In genomic region chr3:41030705-41031104, GRCm38 (mm10) we compare ENCODE assay signal across 23 mouse cellular contexts. TPM values are rescaled to one million over a fixed set of nuclear protein-coding genes. Genes with fewer than 3 reads are reported as not detected.
DNase-seq lines count a peak whose midpoint lies in the region; ATAC-seq and TF ChIP-seq lines count a peak whose summit lies in the region.
"Had no signal": no experiment of that assay in that cellular context is flagged by ENCODE, and none has a peak within 500 bp of the region (broad histone marks: within the 10 kb centered on the region; RNA-seq: fewer than 3 reads in every experiment).

No protein-coding gene starts in this region.

- H3K27ac ChIP-seq in CH12.LX (ENCODE audit: insufficient read depth, low read depth) (no peak overlapping the region), ES-E14 (ENCODE audit: insufficient read depth, low read depth, low read length, poor library complexity, severe bottlenecking) (no peak overlapping the region), MEL (ENCODE audit: control insufficient read depth, low read depth, low read length) (no peak overlapping the region)
- H3K27ac ChIP-seq in small intestine, adult 2 months (ENCODE audit: insufficient read depth, low read depth, low read length): 0 out of 2 replicates have a peak overlapping the region, but pooled peaks have one; percentile 31
- no peak overlapping the region for H3K27ac ChIP-seq in forebrain, embryonic 12.5 days
- H3K27ac ChIP-seq in lung, postnatal 0 days (ENCODE audit: low read length): no peak overlapping the region
- no peak overlapping the region for H3K27ac ChIP-seq in intestine, postnatal 0 days (ENCODE audit: low read depth, low read length)

- no peaks in the 10 kb centered on the region for H3K9me3 ChIP-seq in CH12.LX (replicated peaks; ENCODE audit: low read length)
- no peaks in the 10 kb centered on the region for H3K9me3 ChIP-seq in ES-E14 (ENCODE audit: control insufficient read depth, insufficient read depth, low read depth, low read length)
- H3K9me3 ChIP-seq in MEL (replicated peaks; ENCODE audit: insufficient read depth, low read length): no peaks in the 10 kb centered on the region
- no peaks in the 10 kb centered on the region for H3K9me3 ChIP-seq in forebrain, embryonic 12.5 days
- H3K9me3 ChIP-seq in lung, postnatal 0 days (ENCODE audit: low read length): no peaks in the 10 kb centered on the region
- no peaks in the 10 kb centered on the region for H3K9me3 ChIP-seq in intestine, postnatal 0 days (ENCODE audit: control insufficient read depth)
- H3K9me3 ChIP-seq: G1E had no signal

- WGBS in small intestine, adult 2 months: 95% methylated on average over 1 of the region's 1 CpGs
- 77% methylated on average over 1 of the region's 1 CpGs for WGBS in forebrain, embryonic 12.5 days
- 87% methylated on average over 1 of the region's 1 CpGs for WGBS in lung, postnatal 0 days
- 92% methylated on average over 1 of the region's 1 CpGs for WGBS in intestine, postnatal 0 days

- H3K4me1 ChIP-seq in CH12.LX (ENCODE audit: control insufficient read depth in 1 of 2, insufficient read depth in 2 of 2): no peaks in the 10 kb centered on the region; a peak in 1 of 4 replicates
- H3K4me1 ChIP-seq in ES-E14 (ENCODE audit: control insufficient read depth in 2 of 2, insufficient read depth in 2 of 2, low read length in 2 of 2, poor library complexity in 1 of 2): no peaks in the 10 kb centered on the region
- no peaks in the 10 kb centered on the region for H3K4me1 ChIP-seq in MEL (ENCODE audit: control insufficient read depth in 1 of 2, insufficient read depth in 2 of 2, low read length in 2 of 2)
- peaks cover 6% of the 10 kb centered on the region; the same call in 1 of the 2 replicates for H3K4me1 ChIP-seq in small intestine, adult 2 months (ENCODE audit: control insufficient read depth, insufficient read depth, insufficient read length, low read length)
- no peaks in the 10 kb centered on the region for H3K4me1 ChIP-seq in forebrain, embryonic 12.5 days
- no peaks in the 10 kb centered on the region for H3K4me1 ChIP-seq in lung, postnatal 0 days (ENCODE audit: insufficient read depth, low read depth, low read length)
- no peaks in the 10 kb centered on the region for H3K4me1 ChIP-seq in intestine, postnatal 0 days (replicated peaks; ENCODE audit: control insufficient read depth, insufficient read depth, low read length)

- DNase-seq in CH12.LX (ENCODE audit: extremely low read depth) (no peak), ES-E14 (ENCODE audit: low read depth, low spot score) (no peak), MEL (ENCODE audit: low read depth, low spot score) (no peak)
- DNase-seq in lung, postnatal 0 days (ENCODE audit: low spot score): no peak
- DNase-seq: adrenal gland, adult 2 months; adrenal gland, adult 8-10 months; adrenal gland, postnatal 10 days; adrenal gland, postnatal 14 days; adrenal gland, postnatal 25 days; adrenal gland, postnatal 36 days; B cell, adult 2 months; cerebellum, adult 11 months; cerebellum, adult 11-12 months; cerebellum, adult 18-20 months; cerebellum, adult 2 months; cerebellum, adult 8-10 months had no signal

- H3K79me2 ChIP-seq in CH12.LX (replicated peaks; ENCODE audit: control insufficient read depth, extremely low read depth, insufficient read depth, poor library complexity, severe bottlenecking): no peaks in the 10 kb centered on the region
- H3K79me2 ChIP-seq in MEL (ENCODE audit: control insufficient read depth, insufficient read depth, low read length, poor library complexity): no peaks in the 10 kb centered on the region

- H3K9ac ChIP-seq in CH12.LX (ENCODE audit: insufficient read depth, low read depth) (no peak overlapping the region), ES-E14 (ENCODE audit: insufficient read depth, low read depth, low read length, poor library complexity, severe bottlenecking) (no peak overlapping the region), MEL (ENCODE audit: control insufficient read depth, low read depth, low read length, poor library complexity, severe bottlenecking) (no peak overlapping the region)
- H3K9ac ChIP-seq in forebrain, embryonic 12.5 days: no peak overlapping the region
- H3K9ac ChIP-seq in lung, postnatal 0 days (replicated peaks; ENCODE audit: low read depth): no peak overlapping the region
- H3K9ac ChIP-seq in intestine, postnatal 0 days (ENCODE audit: low read depth, low read length): no peak overlapping the region

- in situ Hi-C loops in CH12.LX (cut with MboI; ENCODE audit: low pct_ligation_motif_present, low pct_unique_long_range_greater_than_20kb, low sequenced_read_pairs): no loop called here
- in situ Hi-C loops in ES-E14 (cut with MboI; ENCODE audit: low sequenced_read_pairs in 2 of 2, unreplicated experiment in 2 of 2): no loop called here

- TF ChIP-seq POLR2A in CH12.LX (IDR thresholded peaks at IDR 0.05; ENCODE audit: low read depth, low read length): no peak
- TF ChIP-seq POLR2A in MEL (IDR thresholded peaks at IDR 0.05; ENCODE audit: control insufficient read depth in 1 of 2, insufficient read depth in 1 of 2, low read depth in 1 of 2, low read length in 2 of 2, poor library complexity in 1 of 2): no peak
- TF ChIP-seq POLR2A in small intestine, adult 2 months (IDR thresholded peaks at IDR 0.05; ENCODE audit: low read depth, low read length): no peak

- no peak overlapping the region for H3K4me2 ChIP-seq in CH12.LX (ENCODE audit: insufficient read depth, low read depth, poor library complexity, severe bottlenecking)
- no peak overlapping the region for H3K4me2 ChIP-seq in forebrain, embryonic 12.5 days
- H3K4me2 ChIP-seq in lung, postnatal 0 days (replicated peaks; ENCODE audit: low read depth, low read length): no peak overlapping the region
- H3K4me2 ChIP-seq in intestine, postnatal 0 days (replicated peaks; ENCODE audit: low read depth): no peak overlapping the region

- H3K27me3 ChIP-seq in CH12.LX (replicated peaks) (no peaks in the 10 kb centered on the region), MEL (ENCODE audit: control insufficient read depth in 1 of 2, insufficient read depth in 2 of 2, low read length in 2 of 2) (no peaks in the 10 kb centered on the region)
- no peaks in the 10 kb centered on the region for H3K27me3 ChIP-seq in small intestine, adult 2 months (ENCODE audit: control insufficient read depth, insufficient read depth, low read length)
- H3K27me3 ChIP-seq in forebrain, embryonic 12.5 days: no peaks in the 10 kb centered on the region
- H3K27me3 ChIP-seq in lung, postnatal 0 days (replicated peaks; ENCODE audit: insufficient read depth, low read length): no peaks in the 10 kb centered on the region
- no peaks in the 10 kb centered on the region for H3K27me3 ChIP-seq in intestine, postnatal 0 days (replicated peaks; ENCODE audit: control insufficient read depth, insufficient read depth, low read length)
- H3K27me3 ChIP-seq: Patski had no signal

- TF ChIP-seq EP300 in CH12.LX (IDR thresholded peaks at IDR 0.05; ENCODE audit: low read length) (no peak), MEL (IDR thresholded peaks at IDR 0.05; ENCODE audit: low read depth in 1 of 2, low read length in 2 of 2) (no peak)
- no peak for TF ChIP-seq EP300 in lung, postnatal 0 days (IDR thresholded peaks at IDR 0.05)

- dilution Hi-C loops in CH12.LX (cut with MboI; ENCODE audit: extremely low pct_ligation_motif_present, extremely low pct_unique_long_range_greater_than_20kb, low sequenced_read_pairs): no loop called here

- no peak for TF ChIP-seq RAD21 in CH12.LX (IDR thresholded peaks at IDR 0.05; ENCODE audit: low read depth, low read length)
- no peak for TF ChIP-seq RAD21 in MEL (IDR thresholded peaks at IDR 0.05; ENCODE audit: low read depth, low read length)

- ATAC-seq in megakaryocyte, adult 5-6 weeks (ENCODE audit: poor library complexity, severe bottlenecking): no peak
- no peak for ATAC-seq in forebrain, embryonic 12.5 days (ENCODE audit: low FRiP score)
- no peak for ATAC-seq in lung, postnatal 0 days
- ATAC-seq in intestine, postnatal 0 days: no peak
- ATAC-seq: activated CD4-positive, CD25-positive, alpha-beta regulatory T cell, adult 4 months had no signal

- TF ChIP-seq CTCF in CH12.LX (conservative IDR thresholded peaks at IDR 0.05 in 1 of 2, IDR thresholded peaks at IDR 0.05 in 1 of 2; ENCODE audit: low read depth in 2 of 2, low read length in 2 of 2) (no peak), MEL (IDR thresholded peaks at IDR 0.05 in 2 of 3, conservative IDR thresholded peaks at IDR 0.05 in 1 of 3; ENCODE audit: control insufficient read depth in 1 of 3, insufficient read depth in 1 of 3, low read depth in 2 of 3, low read length in 3 of 3, poor library complexity in 1 of 3, severe bottlenecking in 1 of 3) (no peak)
- no peak for TF ChIP-seq CTCF in small intestine, adult 2 months (IDR thresholded peaks at IDR 0.05; ENCODE audit: extremely low read depth, insufficient read length, insufficient replicate concordance, low read depth, low read length)
- TF ChIP-seq CTCF in lung, postnatal 0 days (IDR thresholded peaks at IDR 0.05): no peak
- TF ChIP-seq CTCF in intestine, postnatal 0 days (IDR thresholded peaks at IDR 0.05; ENCODE audit: low read depth): no peak

- H3K36me3 ChIP-seq in CH12.LX (replicated peaks in 1 of 2; ENCODE audit: control insufficient read depth in 1 of 2, insufficient read depth in 1 of 2, low read length in 1 of 2) (no peaks in the 10 kb centered on the region), ES-E14 (ENCODE audit: control insufficient read depth, insufficient read depth, low read length, poor library complexity, severe bottlenecking) (no peaks in the 10 kb centered on the region), MEL (ENCODE audit: control insufficient read depth in 1 of 2, insufficient read depth in 2 of 2, low read length in 2 of 2) (no peaks in the 10 kb centered on the region)
- H3K36me3 ChIP-seq in small intestine, adult 2 months (ENCODE audit: control insufficient read depth, insufficient read depth, low read length): 0 out of 2 replicates have a peak, but pooled peaks cover 5% of the 10 kb centered on the region
- no peaks in the 10 kb centered on the region for H3K36me3 ChIP-seq in forebrain, embryonic 12.5 days (replicated peaks)
- no peaks in the 10 kb centered on the region for H3K36me3 ChIP-seq in lung, postnatal 0 days (ENCODE audit: insufficient read depth, low read length)
- no peaks in the 10 kb centered on the region for H3K36me3 ChIP-seq in intestine, postnatal 0 days (ENCODE audit: control insufficient read depth, insufficient read depth)

- H3K4me3 ChIP-seq in CH12.LX (replicated peaks in 1 of 3; ENCODE audit: low read depth in 2 of 3, low read length in 2 of 3, poor library complexity in 1 of 3) (no peak overlapping the region), ES-E14 (ENCODE audit: insufficient read depth in 1 of 2, low read depth in 1 of 2, low read length in 2 of 2, poor library complexity in 1 of 2, severe bottlenecking in 1 of 2) (no peak overlapping the region), MEL (ENCODE audit: control insufficient read depth in 1 of 2, insufficient read depth in 1 of 2, low read depth in 2 of 2, low read length in 2 of 2) (no peak overlapping the region)
- no peak overlapping the region for H3K4me3 ChIP-seq in small intestine, adult 2 months (ENCODE audit: low read depth, low read length)
- H3K4me3 ChIP-seq in forebrain, embryonic 12.5 days (replicated peaks): no peak overlapping the region
- no peak overlapping the region for H3K4me3 ChIP-seq in lung, postnatal 0 days (ENCODE audit: low read depth, low read length)
- H3K4me3 ChIP-seq in intestine, postnatal 0 days (ENCODE audit: low read depth, low read length): no peak overlapping the region

RNA-seq across cellular contexts. Expression of gene Pgrmc2, which starts 52.1 kb away (rescaled TPM):
- total RNA-seq in CH12.LX (2012; rRNA removed): 18.5 and 21.8 TPM in 2 replicates
- total RNA-seq in CH12.LX (2014; rRNA removed): 31.6 and 33.6 TPM in 2 replicates
- 50.3 and 50.4 TPM in 2 replicates for polyA plus RNA-seq in CH12.LX (2012; ENCODE audit: insufficient read length, low read depth)
- total RNA-seq in ES-E14 (2012; rRNA removed): 61.5 and 82.7 TPM in 2 replicates
- 23.2 and 23.8 TPM in 2 replicates for total RNA-seq in MEL (2012; rRNA removed)
- 10 to 100 TPM in 1 of 2 experiments, not detected in 1; 52.8 TPM for polyA plus RNA-seq in MEL (2012; ENCODE audit: insufficient read depth in 1 of 2, insufficient read length in 2 of 2, low read depth in 1 of 2, low replicate concordance in 2 of 2, missing spikeins in 1 of 2)
- 11.3 and 16.7 TPM in 2 replicates for polyA plus RNA-seq in small intestine, adult 2 months (2012; rRNA removed)
- total RNA-seq in megakaryocyte, adult 5-6 weeks (2015): 14.8 and 19.6 TPM in 2 replicates
- 9.1 and 11.7 TPM in 2 replicates for total RNA-seq in megakaryocyte, adult 5-6 weeks (2017)
- 36.9 and 37.0 TPM in 2 replicates for polyA plus RNA-seq in forebrain, embryonic 12.5 days (2016; fragmentation: Nextera tagmentation; extraction: Ambion mirVana)
- 22.1 and 24.4 TPM in 2 replicates for polyA plus RNA-seq in lung, postnatal 0 days (2015; fragmentation: Nextera tagmentation; extraction: Ambion mirVana)
- polyA plus RNA-seq in intestine, postnatal 0 days (2015; fragmentation: Nextera tagmentation; extraction: Ambion mirVana): 95.8 and 96.2 TPM in 2 replicates

Comparison
In these comparisons a context has a peak if more than half of its experiments do, and no peak if none do; other contexts are left out.
1. Of the 35 proteins assayed by ChIP-seq in both MEL and CH12.LX: peak only in MEL: none; only in CH12.LX: none; in both: MAFK; in neither: 34.